Mouse (Mus musculus) urinary bladder, postnatal 14 days (tissue): ENCODE results near the gene Ccl28.
"Not testable (repeated sequence)": the region's sequence is repeated elsewhere in the genome, so short reads cannot be mapped to it uniquely, and the experiment has no call there.

Source experiments
- DNase-seq: peaks from one replicate; pipeline ENCODE4 v3.0.0; 2021; ENCODE audit warnings: low spot score

Gene Ccl28

DNA sequence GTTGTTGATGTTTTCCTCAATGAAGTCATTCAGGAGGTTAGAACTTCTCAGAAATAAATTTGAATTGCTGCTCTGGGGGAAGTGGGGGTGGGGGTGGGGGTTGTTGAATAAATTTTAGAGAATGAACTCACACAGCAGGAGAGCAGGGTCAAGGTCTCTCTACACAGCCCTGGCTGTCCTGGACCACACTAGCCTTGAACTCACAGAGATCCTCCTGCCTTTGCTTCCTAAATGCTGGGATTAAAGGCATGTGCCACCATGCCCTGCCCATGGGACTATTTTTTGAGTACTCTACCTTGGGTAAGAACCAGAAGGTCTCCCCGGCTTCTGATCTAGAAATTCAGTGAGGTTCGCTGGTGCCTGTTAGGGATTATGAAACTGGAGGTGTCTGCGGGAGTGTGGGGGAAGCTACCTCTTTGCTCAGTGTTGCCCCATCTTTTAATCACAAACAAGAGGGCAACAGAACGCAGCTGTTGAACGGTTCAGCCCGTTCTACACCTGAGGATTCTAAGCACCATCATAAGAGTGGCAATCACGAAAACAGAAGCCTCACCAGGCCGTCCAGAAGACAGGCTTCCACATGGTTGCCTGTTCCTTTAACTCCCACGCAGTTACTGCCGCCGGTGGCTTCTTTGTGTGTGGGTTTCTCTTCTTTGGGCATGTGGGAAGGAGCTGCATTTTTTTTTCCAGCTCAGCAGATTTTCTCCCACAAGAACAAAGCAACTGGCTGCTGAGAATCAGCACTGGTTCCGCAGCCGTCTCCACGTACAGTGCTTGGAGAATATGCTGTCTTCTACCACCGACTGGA is 25.5 kb downstream of the Ccl28 start:
- no peak for DNase-seq

GRCm38 (mm10) chr13:119649699-119650046 is 26.1 kb downstream of the Ccl28 start:
- DNase-seq: no peak

DNA sequence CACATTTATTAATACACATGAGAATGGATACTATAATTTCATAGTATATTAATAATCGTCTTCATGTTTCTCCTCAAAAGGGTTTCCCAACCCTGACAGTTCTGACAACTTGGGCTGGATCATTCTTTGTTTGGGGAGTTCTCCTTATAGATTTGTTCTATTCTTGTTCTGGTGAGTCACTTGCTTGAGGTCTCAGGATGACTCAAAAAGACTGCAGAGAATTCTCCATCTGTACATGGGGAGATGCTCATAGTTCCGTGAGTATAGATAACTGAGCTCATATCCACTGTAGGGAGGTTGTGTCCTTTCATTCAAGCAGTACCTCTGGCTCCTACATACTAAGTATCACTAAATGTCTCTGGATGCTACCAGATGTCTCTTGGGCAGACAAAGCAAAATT is 31.1 kb downstream of the Ccl28 start:
- DNase-seq: no peak

DNA sequence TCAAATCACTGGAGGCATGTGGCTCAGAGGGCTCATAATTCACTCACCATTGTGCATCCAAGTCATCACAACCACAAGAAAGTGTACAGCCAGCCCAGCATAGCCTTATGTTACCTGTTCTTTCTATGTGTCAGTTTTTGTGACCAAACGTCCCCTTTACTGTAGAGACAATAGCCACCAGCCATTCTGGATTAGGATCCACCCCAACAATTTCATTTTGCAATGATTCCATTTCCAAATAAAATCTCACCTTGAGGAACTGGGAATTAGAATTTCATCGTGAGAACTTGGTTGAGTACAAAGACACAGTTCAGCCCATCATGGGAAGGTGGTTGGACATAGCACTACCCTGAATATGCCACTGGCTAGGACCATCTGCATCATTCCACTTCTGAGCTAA is 32.6 kb downstream of the Ccl28 start:
- DNase-seq: no peak

DNA sequence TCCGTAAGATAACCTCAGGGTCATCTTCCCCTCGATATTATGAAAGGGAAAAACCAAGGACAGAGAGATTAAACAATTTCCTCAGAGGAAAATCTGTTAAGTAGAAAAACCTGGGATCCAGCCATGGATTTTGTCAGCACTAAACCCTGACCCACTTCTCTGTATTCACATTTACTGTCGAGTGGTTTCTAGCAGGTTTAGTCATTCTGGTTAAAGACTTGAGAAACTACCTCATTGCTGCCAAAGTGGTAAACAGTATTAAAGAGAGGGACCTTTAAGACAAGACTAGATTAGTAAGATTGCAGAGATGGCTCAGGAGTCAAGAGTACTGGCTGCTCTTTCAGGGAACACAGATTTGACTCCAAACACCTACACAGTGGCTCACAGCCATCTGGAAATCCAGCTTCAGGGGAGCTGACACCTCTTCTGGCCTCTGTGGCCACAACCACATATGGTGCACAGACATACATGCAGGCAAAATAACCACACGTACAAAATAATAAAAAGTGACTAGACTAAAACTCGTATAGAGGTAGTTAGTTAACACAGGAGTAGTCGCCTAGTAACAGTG is 33.3 kb downstream of the Ccl28 start:
- no peak for DNase-seq

GRCm38 (mm10) chr13:119661420-119661819 is 37.8 kb downstream of the Ccl28 start:
- peak; percentile 10 for DNase-seq

DNA sequence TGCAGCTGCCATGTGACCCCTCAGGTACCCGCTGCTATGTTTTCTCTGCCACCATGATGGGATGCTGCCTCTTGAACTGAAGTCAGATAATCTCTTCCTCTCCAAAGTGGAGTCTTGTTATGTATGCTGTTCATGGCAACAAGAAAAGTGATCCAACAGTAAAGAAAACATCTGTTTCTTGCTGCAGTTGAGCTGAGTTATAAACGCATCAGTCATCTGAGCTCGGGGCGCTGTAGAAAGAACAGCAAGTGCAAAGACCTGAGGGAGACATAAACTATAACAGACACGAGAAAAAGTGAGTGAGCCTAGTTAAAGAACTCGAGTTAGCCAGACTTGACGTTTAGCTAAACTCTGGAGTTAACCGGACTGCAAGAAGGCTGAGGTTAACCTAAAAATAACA is 55.2 kb downstream of the Ccl28 start:
- no peak for DNase-seq

DNA sequence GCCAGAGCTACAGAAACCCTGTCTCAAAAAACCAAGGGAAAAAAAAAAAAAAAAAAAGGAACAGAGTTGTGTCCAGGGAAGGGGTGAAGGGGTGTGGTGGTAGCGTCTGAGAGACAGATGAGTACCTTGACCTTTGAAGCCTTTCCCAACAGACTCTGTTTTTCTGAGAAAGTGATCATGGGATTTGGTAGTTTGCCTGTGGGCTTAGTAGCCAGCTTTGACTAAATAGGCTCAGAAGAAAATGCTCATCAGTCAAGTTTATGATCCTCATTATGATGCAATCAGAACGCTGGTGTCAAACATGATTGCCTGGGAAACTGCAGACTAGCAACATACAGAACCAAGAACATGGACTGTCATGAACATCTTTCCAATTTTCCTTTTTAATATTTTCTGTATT is 56.1 kb downstream of the Ccl28 start:
- DNase-seq: no peak

DNA sequence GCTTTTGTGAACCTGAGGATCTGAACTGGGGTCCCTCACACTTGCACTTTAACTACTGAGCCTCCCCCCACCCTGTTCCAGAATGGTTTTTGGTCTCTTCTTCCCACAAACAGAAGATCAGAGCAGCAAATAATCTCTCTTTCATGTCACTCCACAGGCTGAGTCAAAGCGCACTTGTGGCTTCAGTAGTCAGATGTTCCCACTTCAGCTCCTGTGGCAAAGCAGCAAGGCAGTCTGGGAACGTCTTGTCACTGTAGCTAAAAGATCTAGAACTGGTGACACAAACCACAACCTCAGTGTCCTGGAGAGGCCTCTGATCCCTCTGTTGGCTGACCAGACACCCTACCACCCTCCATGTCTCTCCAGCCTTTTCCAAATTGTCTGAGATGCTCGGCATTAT is 57.5 kb downstream of the Ccl28 start:
- no peak for DNase-seq

DNA sequence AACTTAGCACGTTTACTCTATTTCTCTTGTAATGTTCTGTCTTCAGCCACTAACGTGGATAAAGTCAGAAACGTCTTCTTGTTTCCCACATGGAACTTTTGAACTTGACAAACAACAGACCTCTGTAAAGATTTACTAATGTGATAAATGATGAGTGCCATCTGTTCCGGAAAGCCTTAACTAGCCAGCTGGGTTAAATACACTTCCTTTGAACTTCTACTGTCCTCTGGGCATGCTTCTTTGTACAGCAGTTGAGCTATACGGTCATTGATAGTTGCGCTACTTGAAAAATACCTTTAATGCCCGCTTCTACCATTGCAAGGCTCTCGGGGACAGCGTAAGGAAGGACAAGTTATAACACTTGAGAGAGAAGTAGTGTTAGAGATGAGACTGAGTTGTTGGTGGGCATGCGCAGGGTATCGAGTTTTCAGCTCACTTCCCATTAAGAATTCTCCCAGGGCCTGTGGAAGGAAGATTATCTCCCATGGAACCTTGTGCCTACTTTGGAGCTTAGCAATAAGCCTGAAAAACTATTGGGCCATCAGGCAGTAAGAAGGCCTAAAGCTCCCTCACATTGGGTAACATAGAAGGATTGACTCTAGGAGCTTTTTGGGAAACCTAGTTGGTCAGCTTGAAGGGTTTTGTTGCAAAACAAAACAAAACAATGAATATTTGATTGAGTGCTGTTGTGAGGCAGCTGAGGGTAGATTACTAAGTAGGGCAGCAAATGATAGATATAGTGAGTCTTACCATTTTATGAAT is 61.0 kb downstream of the Ccl28 start:
- DNase-seq: no peak

GRCm38 (mm10) chr13:119689709-119690038 is 66.1 kb downstream of the Ccl28 start:
- no peak for DNase-seq

GRCm38 (mm10) chr13:119690039-119690728 is 66.6 kb downstream of the Ccl28 start, which contains the start of gene Hmgcs1:
Gene Hmgcs1, plus strand, starts transcription at chr13:119690379.
- DNase-seq: peak; percentile 99

DNA sequence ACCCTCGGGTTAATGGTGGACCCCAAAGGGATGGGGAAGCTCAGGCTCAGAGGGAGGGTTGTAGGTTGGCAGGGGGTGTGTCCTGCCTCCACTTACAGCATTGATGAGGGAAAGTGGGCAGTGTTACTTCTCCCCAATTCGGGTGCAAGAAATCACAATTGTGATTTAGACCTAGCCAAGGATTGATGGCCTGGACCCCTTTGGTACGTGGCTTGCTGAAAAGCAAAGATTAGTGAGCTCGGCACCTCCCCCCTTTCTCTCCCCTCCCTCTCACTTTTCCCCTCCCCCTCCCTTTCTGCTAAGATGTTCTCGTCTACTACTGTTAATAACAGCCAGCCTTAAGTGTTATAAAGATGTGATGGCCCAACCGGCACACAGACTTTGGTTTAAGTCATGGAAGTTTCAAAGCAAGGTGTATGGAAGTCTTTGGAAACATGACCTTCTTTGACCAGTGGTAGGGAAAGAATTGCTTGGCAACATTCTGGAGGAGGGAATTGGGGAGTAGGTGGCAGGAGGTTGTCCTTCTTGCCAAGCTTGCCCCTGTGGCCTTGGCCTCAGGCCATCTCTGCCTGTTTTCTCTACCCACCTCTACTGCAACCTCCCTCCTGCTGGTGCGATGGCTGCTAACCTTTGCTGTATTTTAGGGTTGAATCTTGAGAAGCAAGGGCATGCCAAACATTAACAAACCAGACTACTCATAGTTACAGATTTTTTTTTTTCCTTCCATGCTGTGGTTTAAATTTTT is 67.4 kb downstream of the Ccl28 start:
- no peak for DNase-seq

GRCm38 (mm10) chr13:119691958-119692357 is 68.3 kb downstream of the Ccl28 start:
- DNase-seq: not testable (repeated sequence)

GRCm38 (mm10) chr13:119695676-119696075 is 72.1 kb downstream of the Ccl28 start:
- peak; percentile 61 for DNase-seq

DNA sequence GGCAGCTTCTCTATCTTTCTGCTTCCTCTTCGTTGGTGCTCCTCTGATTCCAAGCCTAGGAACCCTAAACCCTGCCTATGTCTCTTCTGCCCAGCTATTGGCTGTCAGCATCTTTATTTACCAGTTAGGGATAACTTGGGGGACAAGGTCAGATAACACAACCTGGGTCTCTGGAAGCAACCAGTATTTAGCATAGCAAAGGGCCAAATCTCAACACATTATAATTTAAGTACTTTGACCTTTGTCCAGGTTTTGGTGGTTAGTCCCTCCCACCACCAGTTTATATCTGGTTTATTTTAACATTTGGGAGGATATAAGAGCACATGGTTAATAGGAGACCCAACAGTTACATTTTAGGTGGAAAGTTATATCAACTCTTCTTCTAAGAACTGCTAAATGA is 72.9 kb downstream of the Ccl28 start:
- no peak for DNase-seq

DNA sequence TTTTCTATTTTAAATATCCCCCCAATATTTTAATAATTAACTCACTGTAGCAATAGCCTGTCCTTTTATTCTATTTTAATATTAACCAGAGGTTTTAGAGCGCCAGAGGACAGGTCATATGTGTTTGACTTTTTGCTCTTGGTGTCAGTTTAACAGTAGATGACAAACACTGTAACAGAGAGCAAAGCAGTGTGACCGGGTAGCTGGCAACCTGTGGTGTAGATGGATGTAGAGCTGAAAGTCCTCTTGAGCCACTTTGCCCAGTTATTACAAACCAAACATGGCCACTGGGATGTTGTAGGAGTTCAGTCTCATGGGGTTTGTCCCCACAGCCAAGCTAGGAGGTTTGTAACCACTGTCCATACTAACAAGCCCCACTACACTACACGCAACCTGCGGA is 74.8 kb downstream of the Ccl28 start:
- DNase-seq: no peak
